Mouse (Mus musculus): ENCODE measurements around the gene Ddi2.

Gene Ddi2

DNA sequence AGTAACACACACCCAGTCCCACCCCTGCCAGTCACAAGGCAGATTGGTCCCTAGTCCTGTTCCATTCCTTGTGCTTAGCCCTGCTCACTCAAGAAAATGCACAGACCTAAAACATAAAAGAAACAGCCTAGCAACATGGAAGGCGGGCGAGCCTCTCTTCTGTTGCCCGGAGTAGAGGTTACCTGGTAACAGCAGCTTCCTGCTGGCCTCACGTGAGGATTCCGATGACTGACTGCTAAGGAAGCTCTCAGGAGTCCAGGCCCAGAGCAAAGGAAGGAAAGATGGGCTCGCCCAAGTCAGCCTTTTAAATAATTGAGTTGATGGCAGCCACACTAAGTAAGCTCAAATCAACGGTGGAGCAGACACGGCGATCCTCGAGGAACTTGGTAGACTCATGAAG is 71.3 kb downstream of the Ddi2 start:
- DNase-seq, result no peak

DNA sequence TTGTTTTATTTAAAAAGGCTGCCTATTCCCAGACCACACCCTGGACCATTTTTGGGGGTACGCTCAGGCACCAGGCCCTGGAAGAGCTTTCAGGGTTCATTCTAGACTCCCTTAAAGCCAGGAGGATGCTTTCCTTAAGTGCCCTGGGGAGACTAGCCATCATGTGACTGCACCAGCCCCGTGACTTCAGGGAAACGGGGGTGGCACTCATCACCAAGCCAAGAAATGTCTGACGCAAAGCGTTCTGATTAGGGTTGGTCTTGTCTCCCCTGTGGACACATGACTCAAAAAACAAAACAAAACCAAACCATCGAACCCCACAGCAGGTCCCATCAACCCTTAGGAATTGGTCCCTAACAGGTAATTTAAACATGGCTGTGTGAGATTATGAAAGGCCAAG is 71.9 kb downstream of the Ddi2 start:
- DNase-seq, result no peak

DNA sequence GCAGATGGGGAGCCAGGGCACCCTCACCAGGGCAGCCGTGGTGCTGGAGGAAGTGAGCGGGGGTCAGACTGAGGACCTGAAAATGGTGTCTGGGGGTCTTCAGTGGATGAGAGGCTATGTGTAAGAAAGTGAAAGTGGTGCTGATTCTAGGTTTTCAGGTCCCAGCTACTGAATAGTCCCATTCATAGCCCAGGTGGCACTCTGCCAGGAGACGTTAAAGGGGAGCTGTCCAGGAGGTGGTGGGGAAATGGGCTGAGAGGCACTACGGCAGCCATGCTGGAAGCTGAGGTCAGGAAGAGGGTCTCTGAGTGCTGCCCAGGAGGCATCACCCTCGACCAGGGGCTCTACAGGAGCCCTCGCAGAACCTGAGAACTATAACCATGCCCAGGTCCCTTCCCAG is 74.0 kb downstream of the Ddi2 start:
- DNase-seq, result no peak

GRCm38 (mm10) chr4:141648262-141648661 is 75.0 kb downstream of the Ddi2 start:
- DNase-seq, result no peak

GRCm38 (mm10) chr4:141647187-141647586 is 76.0 kb downstream of the Ddi2 start:
- no peak for DNase-seq

GRCm38 (mm10) chr4:141645988-141646387 is 77.2 kb downstream of the Ddi2 start:
- no peak for DNase-seq

GRCm38 (mm10) chr4:141643118-141643855 is 79.9 kb downstream of the Ddi2 start:
- no peak for DNase-seq

GRCm38 (mm10) chr4:141641961-141642811 is 81.0 kb downstream of the Ddi2 start:
- no peak for DNase-seq

DNA sequence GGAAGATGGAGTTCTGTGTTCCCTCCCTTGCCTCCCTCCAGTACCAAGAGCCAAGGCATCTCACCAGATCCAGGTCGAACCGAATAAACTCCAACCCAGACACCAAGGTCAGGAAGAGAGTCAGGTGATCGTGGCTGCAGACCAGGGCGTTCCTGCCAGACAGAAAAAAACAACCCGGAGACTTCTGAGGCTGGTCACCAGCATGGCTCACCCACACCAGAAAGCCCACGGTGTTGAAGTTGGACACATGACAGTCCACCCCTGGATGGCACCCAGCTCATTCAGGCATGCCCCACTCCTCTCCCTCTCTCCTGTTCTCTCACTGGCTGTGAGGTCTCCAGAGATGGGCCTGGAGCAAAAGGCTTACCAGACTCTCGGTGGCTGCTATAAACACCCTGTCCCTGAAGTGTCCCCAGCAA is 81.9 kb downstream of the Ddi2 start:
- no peak for DNase-seq

DNA sequence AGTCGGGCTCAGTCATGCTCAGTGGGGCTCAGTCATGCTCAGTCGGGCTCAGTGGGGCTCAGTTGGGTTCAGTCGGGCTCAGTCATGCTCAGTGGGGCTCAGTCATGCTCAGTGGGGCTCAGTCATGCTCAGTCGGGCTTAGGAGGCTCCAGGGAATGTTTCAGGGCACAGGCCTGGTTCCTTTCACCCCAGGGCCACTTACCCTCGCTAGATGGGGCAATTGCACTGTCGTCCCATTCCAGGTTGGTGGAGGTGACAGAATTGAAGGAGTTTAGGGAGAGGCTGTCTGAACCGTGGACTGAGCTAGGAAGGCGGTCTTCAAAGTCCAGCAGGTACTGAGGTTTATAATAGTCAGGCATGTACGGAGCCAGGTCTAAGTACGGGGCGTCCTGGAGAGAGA is 83.7 kb downstream of the Ddi2 start:
- no peak for DNase-seq

DNA sequence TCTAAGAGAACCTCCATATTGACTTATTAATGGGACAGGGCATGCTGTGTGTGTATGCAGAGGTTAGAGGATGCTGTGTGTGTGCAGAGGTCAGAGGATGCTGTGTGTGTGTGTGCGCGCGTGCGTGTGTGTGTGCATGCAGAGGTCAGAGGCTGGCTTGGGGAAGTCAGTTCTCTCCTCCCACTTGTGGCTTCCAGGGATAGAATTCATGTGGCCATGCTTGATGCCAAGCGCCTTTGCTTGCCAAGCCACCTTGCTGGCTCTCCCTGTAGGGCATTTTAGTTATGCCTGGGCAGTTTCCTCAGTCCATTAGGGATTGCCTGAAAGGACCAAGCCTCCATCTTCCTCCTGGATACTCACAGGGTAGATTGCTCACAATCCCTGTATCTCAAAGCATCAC is 86.5 kb downstream of the Ddi2 start:
- DNase-seq, result no peak

- no peak for DNase-seq
Measured at GRCm38 (mm10) chr4:141635991-141636390, 87.2 kb downstream of the Ddi2 start.

DNA sequence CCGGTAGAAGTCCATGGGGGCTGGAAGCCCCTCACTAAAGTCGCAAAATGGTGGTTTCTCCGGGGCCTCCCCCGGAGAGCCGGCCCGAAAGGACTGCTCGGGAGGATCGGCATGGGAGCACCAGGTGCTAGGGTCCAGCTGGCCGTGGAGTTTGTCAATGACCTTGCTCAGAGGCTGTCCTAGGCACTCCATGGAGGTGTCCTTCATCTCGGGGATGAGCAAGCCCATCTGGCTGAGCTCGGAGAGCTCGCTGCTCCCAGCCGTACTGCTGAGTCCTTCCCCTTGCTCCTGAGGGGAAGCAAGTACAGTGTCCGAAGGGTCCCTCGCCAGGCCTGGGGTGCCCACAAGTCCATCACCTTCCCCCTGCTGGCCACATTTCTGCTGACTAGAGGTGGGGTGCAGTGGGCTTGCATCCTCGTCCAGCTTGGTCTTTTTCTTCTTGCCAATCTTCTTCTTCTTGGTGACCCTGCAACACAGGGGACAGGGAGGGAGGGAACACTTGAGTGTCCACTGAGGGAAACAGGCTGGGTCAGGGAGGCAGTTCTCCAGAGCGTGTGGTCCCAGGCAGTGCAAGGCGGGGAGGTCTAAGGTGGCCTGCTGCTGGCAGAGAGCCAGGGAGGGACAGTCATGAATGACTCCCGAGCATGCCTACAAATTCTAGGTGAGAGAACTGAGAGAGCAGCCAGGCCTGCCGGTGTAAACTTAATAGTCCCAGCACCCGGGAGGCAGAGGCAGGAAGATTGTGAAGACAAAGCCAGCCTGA is 90.9 kb downstream of the Ddi2 start:
- no peak for DNase-seq

GRCm38 (mm10) chr4:141631250-141631649 is 92.0 kb downstream of the Ddi2 start:
- no peak for DNase-seq

DNA sequence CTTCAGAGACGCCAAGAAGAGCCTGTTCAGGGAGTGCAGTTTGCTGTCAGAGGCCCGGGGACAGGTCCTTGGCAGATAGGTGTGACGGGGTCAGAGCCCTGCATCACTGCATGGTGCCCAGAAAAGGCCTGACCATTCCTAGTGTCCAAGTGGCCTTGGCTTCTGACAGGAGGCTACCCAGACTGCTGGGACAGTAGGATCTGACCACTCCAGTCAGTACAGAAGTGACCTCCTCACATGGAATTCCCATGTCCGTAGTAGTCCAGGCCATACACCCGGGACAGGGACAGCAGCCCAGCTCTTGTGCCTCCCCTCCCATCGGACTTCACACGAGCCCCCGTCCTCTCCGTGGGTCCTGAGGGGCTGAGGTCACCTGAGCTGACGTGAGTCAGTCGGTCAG is 93.2 kb downstream of the Ddi2 start:
- no peak for DNase-seq

DNA sequence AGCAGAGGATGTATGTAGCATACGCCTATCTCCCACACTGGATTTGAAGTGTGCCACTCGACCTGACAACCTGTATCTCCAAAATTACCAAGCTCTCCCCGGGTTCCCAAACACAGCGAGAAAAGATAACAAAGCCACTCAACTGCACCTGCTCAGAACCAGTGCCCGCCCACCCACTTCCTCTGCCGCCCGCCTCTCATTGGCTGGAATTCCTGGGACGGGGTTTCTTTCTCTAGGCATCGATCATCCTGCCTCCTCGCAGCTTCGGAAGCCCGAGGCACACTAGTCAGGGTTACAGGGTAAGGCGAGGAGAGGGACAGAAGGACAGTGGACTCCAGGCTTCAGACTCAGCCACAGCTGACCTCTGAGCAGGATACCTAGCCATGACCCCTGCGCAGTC is 94.6 kb downstream of the Ddi2 start:
- no peak for DNase-seq
